Mouse (Mus musculus) ES-E14 (cell line): Measurements from ENCODE around the gene Amotl1. TPM values are rescaled to one million over a fixed set of nuclear protein-coding genes. Genes with fewer than 3 reads are reported as not detected.

Experiments
- DNase-seq: peaks from one replicate; pipeline ENCODE4 v3.0.0-alpha.2; 2013; ENCODE audit warnings: low read depth, low spot score
- H3K27ac ChIP-seq: 2 replicates; pipeline ENCODE4 v1.5.1; 2012; ENCODE audit warnings: low read depth, mild to moderate bottlenecking, low read length, moderate library complexity, mixed read lengths; ENCODE audit not compliant: poor library complexity, insufficient read depth, severe bottlenecking
- H3K36me3 ChIP-seq: 2 replicates; pipeline ENCODE4 v1.6.1; 2012; ENCODE audit warnings: mild to moderate bottlenecking, low read length, moderate library complexity, mixed read lengths; ENCODE audit not compliant: control insufficient read depth, poor library complexity, insufficient read depth, severe bottlenecking
- H3K4me1 ChIP-seq, 2 experiments: fragments of 150-350 bp in 1 of 2; sonication (generic) in 1 of 2; 2 replicates each; pipeline ENCODE4 v1.6.1; 2012; ENCODE audit warnings: low read length in 2 of 2, mild to moderate bottlenecking in 1 of 2, mixed read lengths in 1 of 2; ENCODE audit not compliant: control insufficient read depth in 2 of 2, insufficient read depth in 2 of 2, poor library complexity in 1 of 2
- H3K4me3 ChIP-seq, 2 experiments: fragments of 150-350 bp in 1 of 2; sonication (generic) in 1 of 2; 2 replicates each; pipeline ENCODE4 v1.5.1; 2012; ENCODE audit warnings: low read length in 2 of 2, low read depth in 1 of 2, mild to moderate bottlenecking in 1 of 2, mixed read lengths in 1 of 2; ENCODE audit not compliant: insufficient read depth in 1 of 2, poor library complexity in 1 of 2, severe bottlenecking in 1 of 2
- H3K9ac ChIP-seq: 2 replicates; pipeline ENCODE4 v1.6.1; 2012; ENCODE audit warnings: low read depth, mild to moderate bottlenecking, low read length, mixed read lengths; ENCODE audit not compliant: poor library complexity, insufficient read depth, severe bottlenecking
- H3K9me3 ChIP-seq: fragments of 150-350 bp; sonication (generic); 2 replicates; pipeline ENCODE4 v1.6.1; 2012; ENCODE audit warnings: low read depth, mild to moderate bottlenecking, low read length; ENCODE audit not compliant: control insufficient read depth, insufficient read depth
- CHD2 ChIP-seq: IDR thresholded peaks from 2 replicates; pipeline ENCODE4 v1.6.1; 2014; ENCODE audit warnings: mild to moderate bottlenecking, low read depth, low read length, inconsistent platforms
- HCFC1 ChIP-seq: IDR thresholded peaks from 2 replicates; pipeline ENCODE4 v1.6.1; 2012; ENCODE audit warnings: low read length, inconsistent platforms, borderline replicate concordance; ENCODE audit not compliant: insufficient read depth
- MAFK ChIP-seq: IDR thresholded peaks from 2 replicates; pipeline ENCODE4 v1.6.1; 2014; ENCODE audit warnings: mild to moderate bottlenecking, low read depth, low read length, inconsistent platforms; ENCODE audit not compliant: insufficient read depth
- ZC3H11A ChIP-seq: IDR thresholded peaks from 2 replicates; pipeline ENCODE4 v1.6.1; 2012; ENCODE audit warnings: low read depth, mild to moderate bottlenecking, inconsistent platforms, low read length, borderline replicate concordance
- ZNF384 ChIP-seq: IDR thresholded peaks from 2 replicates; pipeline ENCODE4 v1.6.1; 2012; ENCODE audit warnings: low read depth, low read length, inconsistent platforms
- in situ Hi-C, 2 experiments: fragments of 600-800 bp; cut with MboI; formaldehyde crosslinking; loops; one replicate each; pipeline ENCODE4 v1.15.1; 2025; ENCODE audit warnings: low sequenced_read_pairs in 2 of 2, inconsistent platforms in 1 of 2; ENCODE audit not compliant: unreplicated experiment in 2 of 2
- total RNA-seq: library from RNA; depleted of rRNA; stranded (reverse); fragments of 300-350 nt; gene quantifications from 2 replicates; pipeline ENCODE4 v1.2.3, GENCODE M21; 2012

The Amotl1 gene
- total RNA-seq, 1 experiment = 24.6 TPM

DNA sequence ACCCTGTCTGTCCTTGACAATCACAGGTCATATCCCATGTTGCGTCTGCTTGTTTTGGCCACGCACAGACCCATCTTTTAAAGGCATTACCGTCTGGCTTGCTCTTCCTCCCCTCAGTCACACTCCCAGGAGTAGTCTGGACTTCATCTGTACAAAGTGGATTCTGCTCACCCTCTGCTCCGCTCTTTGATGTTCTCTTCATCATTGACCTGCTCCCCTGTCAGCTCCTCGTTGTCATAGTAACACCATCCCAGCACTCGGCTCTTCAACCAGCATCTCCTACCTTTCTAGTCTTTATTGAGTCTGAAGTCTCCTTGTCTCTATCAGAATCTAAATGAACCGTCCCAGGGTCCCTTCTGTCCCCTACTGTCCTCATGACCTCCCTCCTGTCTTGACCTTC lies 9.3 kb downstream of the Amotl1 start:
- no peaks in the 10 kb centered on the region for H3K9me3 ChIP-seq
- no peaks in the 10 kb centered on the region for H3K36me3 ChIP-seq
- H3K4me1 ChIP-seq = peaks cover 0 to 4% of the 10 kb centered on the region in 2 experiments; a peak in 1 of 4 replicates
- DNase-seq = no peak
- no peak overlapping the region for H3K4me3 ChIP-seq
- no peak overlapping the region for H3K9ac ChIP-seq
- in situ Hi-C loops = no loop called here
- TF ChIP-seq MAFK (no peak), CHD2 (no peak), HCFC1 (no peak), ZNF384 (no peak), ZC3H11A (no peak)
- no peak overlapping the region for H3K27ac ChIP-seq

DNA sequence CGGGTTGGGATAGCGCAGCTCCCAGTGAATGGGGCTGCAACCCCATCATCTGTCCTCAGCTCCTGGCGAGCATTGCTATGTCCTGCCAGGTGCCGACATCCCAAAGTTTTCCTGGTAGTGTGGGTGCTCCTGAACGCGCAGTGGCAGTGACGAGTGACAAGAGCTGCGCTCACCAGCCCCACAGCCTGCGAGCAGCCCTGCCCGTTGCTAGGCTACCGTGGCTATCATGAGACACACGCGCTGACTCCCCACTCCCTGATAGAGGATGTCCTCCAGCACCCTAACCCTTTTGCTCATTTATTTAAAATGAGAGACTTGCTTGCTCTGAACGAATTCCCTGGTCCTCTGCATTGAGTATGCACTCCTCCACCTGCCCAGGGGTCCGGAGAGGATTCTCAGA lies 10.7 kb downstream of the Amotl1 start:
- no peak for DNase-seq
- H3K4me1 ChIP-seq = no peaks in the 10 kb centered on the region
- in situ Hi-C loops = no loop called here
- H3K27ac ChIP-seq = no peak overlapping the region
- no peak for TF ChIP-seq ZC3H11A
- no peak for TF ChIP-seq MAFK
- TF ChIP-seq ZNF384 = no peak
- no peak for TF ChIP-seq HCFC1
- no peak for TF ChIP-seq CHD2
- no peak overlapping the region for H3K9ac ChIP-seq
- no peak overlapping the region for H3K4me3 ChIP-seq
- H3K9me3 ChIP-seq = no peaks in the 10 kb centered on the region
- no peaks in the 10 kb centered on the region for H3K36me3 ChIP-seq

DNA sequence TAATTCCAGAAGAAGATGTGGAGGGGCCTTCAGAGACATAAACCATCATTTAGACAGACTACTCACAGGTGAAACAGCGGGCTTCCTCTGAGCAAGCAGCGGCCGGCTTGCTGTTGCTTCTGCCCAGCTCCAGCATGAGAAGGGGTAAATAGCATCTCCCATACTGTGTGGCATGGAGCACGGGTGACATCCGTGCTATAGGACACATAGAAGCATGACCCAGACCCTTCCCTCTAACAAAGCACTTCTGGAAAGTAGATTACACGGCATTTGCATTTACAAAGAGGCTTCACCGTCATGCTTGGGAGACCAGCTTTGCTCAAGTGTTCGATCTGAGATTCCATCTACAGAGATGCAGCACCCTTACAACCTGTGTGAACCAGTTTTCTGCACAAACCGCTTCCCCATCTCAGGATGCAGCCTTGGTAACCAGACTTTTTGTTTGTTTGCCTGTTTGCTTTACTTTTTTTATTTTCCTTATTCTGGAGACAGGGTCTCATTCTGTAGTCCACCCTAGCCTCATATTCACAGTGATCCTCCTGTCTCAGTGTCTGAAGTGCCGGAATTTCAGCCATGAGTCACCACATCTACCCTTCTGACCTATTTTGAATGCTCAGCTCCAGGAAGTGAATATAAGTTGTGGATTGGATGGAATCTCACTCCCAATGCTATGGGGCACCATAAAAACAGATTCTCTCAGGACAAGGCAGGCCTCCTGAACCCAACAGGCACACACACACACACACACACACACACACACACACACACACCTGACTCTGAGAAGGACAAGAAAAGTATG lies 12.3 kb downstream of the Amotl1 start:
- Histone ChIP-seq H3K9ac (no peak overlapping the region), H3K4me3 (no peak overlapping the region), H3K4me1 (no peaks in the 10 kb centered on the region), H3K27ac (no peak overlapping the region), H3K36me3 (no peaks in the 10 kb centered on the region), H3K9me3 (no peaks in the 10 kb centered on the region)
- no peak for DNase-seq
- TF ChIP-seq MAFK (no peak), ZNF384 (no peak), ZC3H11A (no peak), HCFC1 (no peak), CHD2 (no peak)
- in situ Hi-C loops = no loop called here

DNA sequence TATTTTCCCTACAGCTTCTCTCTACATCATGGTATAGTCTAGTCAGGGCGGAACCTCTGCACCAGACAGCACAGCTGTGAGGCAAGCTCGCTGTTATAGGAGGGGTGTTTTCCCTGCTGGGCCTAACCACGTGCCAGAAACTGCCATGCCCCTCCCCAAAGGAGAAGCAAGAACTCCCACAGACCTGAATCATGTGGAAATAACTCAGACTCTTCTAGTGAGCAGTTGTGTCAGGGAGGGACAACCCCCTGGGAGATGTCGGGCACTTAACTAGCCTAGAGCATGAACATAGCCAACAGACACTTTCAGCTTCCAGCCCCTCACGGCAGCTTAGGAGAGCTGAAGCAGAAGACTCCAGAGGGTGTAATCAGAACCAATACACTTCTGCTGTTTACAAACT lies 13.1 kb downstream of the Amotl1 start:
- no peak overlapping the region for H3K27ac ChIP-seq
- H3K9ac ChIP-seq = no peak overlapping the region
- H3K36me3 ChIP-seq = no peaks in the 10 kb centered on the region
- no peak for DNase-seq
- no peaks in the 10 kb centered on the region for H3K9me3 ChIP-seq
- TF ChIP-seq CHD2 = no peak
- TF ChIP-seq MAFK = no peak
- H3K4me3 ChIP-seq = no peak overlapping the region
- H3K4me1 ChIP-seq = no peaks in the 10 kb centered on the region
- in situ Hi-C loops = no loop called here

DNA sequence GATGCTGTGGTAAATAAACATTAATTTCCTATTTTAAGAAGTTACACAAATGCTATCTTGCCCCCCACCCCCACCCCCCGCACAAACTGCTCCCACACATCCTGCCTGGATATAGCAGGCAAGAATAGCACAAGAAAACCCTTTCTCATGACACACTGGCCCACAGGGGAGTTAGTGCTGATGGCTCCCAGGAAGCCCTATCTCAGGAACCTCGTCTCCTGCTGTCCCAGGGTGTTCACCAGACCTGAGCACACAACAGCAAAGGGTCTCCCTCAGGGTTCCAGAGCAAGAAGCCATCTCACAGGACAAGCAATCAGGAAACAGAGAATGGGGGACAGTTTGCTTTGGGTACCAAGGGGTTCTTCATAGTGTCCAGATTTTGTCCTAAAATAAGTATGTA lies 17.3 kb downstream of the Amotl1 start:
- Histone ChIP-seq H3K9me3 (no peaks in the 10 kb centered on the region), H3K4me1 (peaks cover 0 to 4% of the 10 kb centered on the region in 2 experiments; a peak in 1 of 4 replicates), H3K4me3 (no peak overlapping the region), H3K36me3 (no peaks in the 10 kb centered on the region), H3K9ac (no peak overlapping the region), H3K27ac (no peak overlapping the region)
- no peak for TF ChIP-seq MAFK
- TF ChIP-seq HCFC1 = no peak
- TF ChIP-seq ZC3H11A = no peak
- TF ChIP-seq CHD2 = no peak
- no peak for TF ChIP-seq ZNF384
- no peak for DNase-seq
- in situ Hi-C loops = no loop called here
